Mouse (Mus musculus): Measurements from ENCODE around the gene Gm4553. TPM values are rescaled to one million over a fixed set of nuclear protein-coding genes. Genes with fewer than 3 reads are reported as not detected.
A peak's percentile ranks its signal among the peaks of the same experiment; 100 is the strongest.
"Not testable (repeated sequence)": the region's sequence is repeated elsewhere in the genome, so short reads cannot be mapped to it uniquely, and the experiment has no call there.

The Gm4553 gene
- total RNA-seq, 1 experiment = not detected

- Histone ChIP-seq H3K9me3 (ENCODE audit: control insufficient read depth, insufficient read depth, low read depth, low read length) (no peaks in the 10 kb centered on the region), H3K9ac (ENCODE audit: insufficient read depth, low read depth, low read length, poor library complexity, severe bottlenecking) (no peak overlapping the region), H3K27ac (ENCODE audit: insufficient read depth, low read depth, low read length, poor library complexity, severe bottlenecking) (no peak overlapping the region), H3K4me3 (ENCODE audit: insufficient read depth in 1 of 2, low read depth in 1 of 2, low read length in 2 of 2, poor library complexity in 1 of 2, severe bottlenecking in 1 of 2) (no peak overlapping the region), H3K4me1 (ENCODE audit: control insufficient read depth in 2 of 2, insufficient read depth in 2 of 2, low read length in 2 of 2, poor library complexity in 1 of 2) (no peaks in the 10 kb centered on the region), H3K36me3 (ENCODE audit: control insufficient read depth, insufficient read depth, low read length, poor library complexity, severe bottlenecking) (no peaks in the 10 kb centered on the region)
- no peak for TF ChIP-seq HCFC1 (IDR thresholded peaks at IDR 0.05; ENCODE audit: borderline replicate concordance, insufficient read depth, low read length)
- 0 out of 2 replicates have a peak, but pooled peaks have one; percentile 9 for TF ChIP-seq ZC3H11A (IDR thresholded peaks at IDR 0.05; ENCODE audit: borderline replicate concordance, low read depth, low read length)
- no peak for TF ChIP-seq MAFK (IDR thresholded peaks at IDR 0.05; ENCODE audit: insufficient read depth, low read depth, low read length)
- TF ChIP-seq ZNF384 (IDR thresholded peaks at IDR 0.05; ENCODE audit: low read depth, low read length) = no peak
- no peak for TF ChIP-seq CHD2 (IDR thresholded peaks at IDR 0.05; ENCODE audit: low read depth, low read length)
- no peak for DNase-seq (ENCODE audit: low read depth, low spot score)
- in situ Hi-C loops (cut with MboI; ENCODE audit: low sequenced_read_pairs in 2 of 2, unreplicated experiment in 2 of 2) = no loop called here
Observed at GRCm38 (mm10) chr7:142134206-142134995, 31.1 kb downstream of the Gm4553 start.

DNA sequence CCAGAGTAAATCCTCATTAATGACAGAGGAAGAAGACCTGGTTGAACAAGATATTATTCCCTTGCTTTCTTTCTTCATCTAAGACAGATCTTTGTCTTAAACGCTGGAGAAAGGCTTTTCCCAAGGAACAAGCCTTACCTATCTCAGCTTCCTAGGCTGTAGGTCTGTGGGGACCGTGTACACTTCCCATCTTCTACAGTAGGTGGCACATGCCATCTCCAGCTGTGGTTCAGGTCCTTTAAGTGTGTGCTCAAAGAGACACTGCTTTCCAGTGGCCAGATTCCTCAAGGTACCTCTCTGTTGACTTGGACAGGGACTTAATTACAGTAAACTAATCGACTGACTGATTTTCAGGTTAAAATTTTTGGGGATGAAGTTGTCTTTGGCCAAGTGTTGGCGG, 36.7 kb downstream of the Gm4553 start:
- Histone ChIP-seq H3K9ac (ENCODE audit: insufficient read depth, low read depth, low read length, poor library complexity, severe bottlenecking) (no peak overlapping the region), H3K4me3 (ENCODE audit: insufficient read depth in 1 of 2, low read depth in 1 of 2, low read length in 2 of 2, poor library complexity in 1 of 2, severe bottlenecking in 1 of 2) (no peak overlapping the region), H3K9me3 (ENCODE audit: control insufficient read depth, insufficient read depth, low read depth, low read length) (no peaks in the 10 kb centered on the region), H3K27ac (ENCODE audit: insufficient read depth, low read depth, low read length, poor library complexity, severe bottlenecking) (no peak overlapping the region), H3K36me3 (ENCODE audit: control insufficient read depth, insufficient read depth, low read length, poor library complexity, severe bottlenecking) (no peaks in the 10 kb centered on the region), H3K4me1 (ENCODE audit: control insufficient read depth in 2 of 2, insufficient read depth in 2 of 2, low read length in 2 of 2, poor library complexity in 1 of 2) (no peaks in the 10 kb centered on the region)
- in situ Hi-C loops (cut with MboI; ENCODE audit: low sequenced_read_pairs in 2 of 2, unreplicated experiment in 2 of 2) = no loop called here
- DNase-seq (ENCODE audit: low read depth, low spot score) = no peak
- TF ChIP-seq ZC3H11A (IDR thresholded peaks at IDR 0.05; ENCODE audit: borderline replicate concordance, low read depth, low read length) = no peak
- no peak for TF ChIP-seq MAFK (IDR thresholded peaks at IDR 0.05; ENCODE audit: insufficient read depth, low read depth, low read length)
- no peak for TF ChIP-seq HCFC1 (IDR thresholded peaks at IDR 0.05; ENCODE audit: borderline replicate concordance, insufficient read depth, low read length)
- no peak for TF ChIP-seq CHD2 (IDR thresholded peaks at IDR 0.05; ENCODE audit: low read depth, low read length)
- no peak for TF ChIP-seq ZNF384 (IDR thresholded peaks at IDR 0.05; ENCODE audit: low read depth, low read length)

- H3K9ac ChIP-seq (ENCODE audit: insufficient read depth, low read depth, low read length, poor library complexity, severe bottlenecking); H3K27ac ChIP-seq (ENCODE audit: insufficient read depth, low read depth, low read length, poor library complexity, severe bottlenecking); H3K4me1 ChIP-seq (ENCODE audit: control insufficient read depth in 2 of 2, insufficient read depth in 2 of 2, low read length in 2 of 2, poor library complexity in 1 of 2); H3K36me3 ChIP-seq (ENCODE audit: control insufficient read depth, insufficient read depth, low read length, poor library complexity, severe bottlenecking); DNase-seq (ENCODE audit: low read depth, low spot score); H3K4me3 ChIP-seq (ENCODE audit: insufficient read depth in 1 of 2, low read depth in 1 of 2, low read length in 2 of 2, poor library complexity in 1 of 2, severe bottlenecking in 1 of 2); H3K9me3 ChIP-seq (ENCODE audit: control insufficient read depth, insufficient read depth, low read depth, low read length); in situ Hi-C loops (cut with MboI; ENCODE audit: low sequenced_read_pairs in 2 of 2, unreplicated experiment in 2 of 2): not testable (repeated sequence)
Observed at GRCm38 (mm10) chr7:142120629-142121028, 44.9 kb downstream of the Gm4553 start, which contains the start of gene Gm45618. TSS of gene Gm45618 (minus strand) at chr7:142120729.

DNA sequence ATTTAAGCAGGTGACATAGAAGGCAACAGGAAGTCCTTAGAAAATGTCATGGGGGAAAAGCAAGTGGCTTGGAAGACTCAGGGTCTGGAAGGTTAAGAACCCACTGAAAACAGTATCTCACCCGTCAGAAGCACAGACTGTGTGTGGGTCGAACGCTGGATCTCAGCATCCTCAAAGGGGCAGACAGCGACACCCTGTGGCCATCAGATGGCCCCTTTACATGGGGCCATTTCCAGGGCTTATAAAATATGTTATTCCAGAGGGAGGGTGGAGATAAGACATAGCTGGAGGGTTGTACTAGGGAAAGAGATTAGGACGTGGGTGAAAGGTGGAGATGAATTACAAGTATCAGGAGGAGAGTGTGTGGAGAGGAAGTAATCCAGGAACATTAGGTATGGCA, 45.9 kb downstream of the Gm4553 start:
- in situ Hi-C loops (cut with MboI; ENCODE audit: low sequenced_read_pairs in 2 of 2, unreplicated experiment in 2 of 2) = no loop called here
- peak; percentile 28 for DNase-seq (ENCODE audit: low read depth, low spot score)
- Histone ChIP-seq H3K9me3 (ENCODE audit: control insufficient read depth, insufficient read depth, low read depth, low read length) (no peaks in the 10 kb centered on the region), H3K36me3 (ENCODE audit: control insufficient read depth, insufficient read depth, low read length, poor library complexity, severe bottlenecking) (no peaks in the 10 kb centered on the region), H3K4me3 (ENCODE audit: insufficient read depth in 1 of 2, low read depth in 1 of 2, low read length in 2 of 2, poor library complexity in 1 of 2, severe bottlenecking in 1 of 2) (no peak overlapping the region), H3K4me1 (ENCODE audit: control insufficient read depth in 2 of 2, insufficient read depth in 2 of 2, low read length in 2 of 2, poor library complexity in 1 of 2) (no peaks in the 10 kb centered on the region), H3K27ac (ENCODE audit: insufficient read depth, low read depth, low read length, poor library complexity, severe bottlenecking) (no peak overlapping the region), H3K9ac (ENCODE audit: insufficient read depth, low read depth, low read length, poor library complexity, severe bottlenecking) (no peak overlapping the region)
- TF ChIP-seq HCFC1 (IDR thresholded peaks at IDR 0.05; ENCODE audit: borderline replicate concordance, insufficient read depth, low read length) (no peak), ZNF384 (IDR thresholded peaks at IDR 0.05; ENCODE audit: low read depth, low read length) (no peak), CHD2 (IDR thresholded peaks at IDR 0.05; ENCODE audit: low read depth, low read length) (no peak), MAFK (IDR thresholded peaks at IDR 0.05; ENCODE audit: insufficient read depth, low read depth, low read length) (no peak), ZC3H11A (IDR thresholded peaks at IDR 0.05; ENCODE audit: borderline replicate concordance, low read depth, low read length) (no peak)

Other genes with a start within 250 kb of the Gm4553 start
- 20.9 and 28.3 TPM in 2 replicates for gene Tollip, start 247.2 kb downstream of the Gm4553 start, total RNA-seq (2012; rRNA removed)
- 2.5 and 2.9 TPM in 2 replicates for gene Brsk2, start 216.0 kb downstream of the Gm4553 start, total RNA-seq (2012; rRNA removed)
- gene Mob2, start 104.7 kb downstream of the Gm4553 start, total RNA-seq (2012; rRNA removed) = 30.7 and 31.8 TPM in 2 replicates
- gene Dusp8, start 69.9 kb downstream of the Gm4553 start, total RNA-seq (2012; rRNA removed) = 0.69 and 1.2 TPM in 2 replicates
- not detected in 2 replicates for gene Gm45618, start 45.0 kb downstream of the Gm4553 start, total RNA-seq (2012; rRNA removed)
- not detected in 2 replicates for gene Gm39115, start 29.7 kb downstream of the Gm4553 start, total RNA-seq (2012; rRNA removed)
- gene Gm45337, start 21.1 kb downstream of the Gm4553 start, total RNA-seq (2012; rRNA removed) = not detected in 2 replicates
- not detected in 2 replicates for gene Gm29735, start 8.6 kb downstream of the Gm4553 start, total RNA-seq (2012; rRNA removed)
- gene Krtap5-2, start 10.3 kb upstream of the Gm4553 start, total RNA-seq (2012; rRNA removed) = not detected in 2 replicates
- gene Gm10153, start 24.6 kb upstream of the Gm4553 start, total RNA-seq (2012; rRNA removed) = not detected in 2 replicates
- gene Krtap5-3, start 35.6 kb upstream of the Gm4553 start, total RNA-seq (2012; rRNA removed) = not detected in 2 replicates
- not detected in 2 replicates for gene Gm7579, start 46.1 kb upstream of the Gm4553 start, total RNA-seq (2012; rRNA removed)
- not detected in 2 replicates for gene Krtap5-5, start 64.2 kb upstream of the Gm4553 start, total RNA-seq (2012; rRNA removed)
- gene Gm40460, start 75.3 kb upstream of the Gm4553 start, total RNA-seq (2012; rRNA removed) = not detected in 2 replicates
- not detected in 2 replicates for gene Gm2431, start 92.6 kb upstream of the Gm4553 start, total RNA-seq (2012; rRNA removed)
- gene Gm4559, start 108.6 kb upstream of the Gm4553 start, total RNA-seq (2012; rRNA removed) = not detected in 2 replicates
- not detected in 2 replicates for gene Krtap5-1, start 131.4 kb upstream of the Gm4553 start, total RNA-seq (2012; rRNA removed)
- not detected in 2 replicates for gene Krtap5-4, start 137.8 kb upstream of the Gm4553 start, total RNA-seq (2012; rRNA removed)
- 0.53 and 0.71 TPM in 2 replicates for gene Ifitm10, start 208.0 kb upstream of the Gm4553 start, total RNA-seq (2012; rRNA removed)
- 6.6 and 17.8 TPM in 2 replicates for gene Gm49369, start 216.9 kb upstream of the Gm4553 start, total RNA-seq (2012; rRNA removed)
- 535 and 745 TPM in 2 replicates for gene Ctsd, start 222.3 kb upstream of the Gm4553 start, total RNA-seq (2012; rRNA removed)

Data from ES-E14 (cell line).